Mouse (Mus musculus): Measurements from ENCODE around the gene Mrpl36.

DNA sequence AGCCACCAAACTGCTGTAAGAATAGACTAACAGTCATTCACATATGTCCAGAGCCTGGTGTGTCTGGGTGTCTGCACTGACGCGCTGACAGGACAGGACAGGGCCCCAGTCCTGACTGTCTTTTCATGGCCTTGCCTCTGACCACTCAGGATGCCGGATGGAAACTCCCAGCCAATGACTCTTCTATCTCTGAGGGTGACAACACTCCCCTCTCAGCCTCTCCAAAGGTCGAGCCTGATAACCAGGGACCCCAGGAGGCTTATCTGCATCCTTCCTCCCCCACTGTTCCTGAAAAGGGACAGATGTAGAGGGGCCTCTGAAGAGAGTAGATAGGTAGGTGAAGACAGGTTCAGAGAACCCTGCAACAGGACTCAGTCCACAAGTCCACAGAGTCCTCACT, 29.6 kb upstream of the Mrpl36 start:
- TF ChIP-seq CTCF (IDR thresholded peaks at IDR 0.05; ENCODE audit: low read depth, low read length) (no peak), POLR2A (IDR thresholded peaks at IDR 0.05; ENCODE audit: extremely low read depth, insufficient read depth, low read length) (no peak)
